ENCODE assay signal across 14 mouse cellular contexts in the genomic region with DNA sequence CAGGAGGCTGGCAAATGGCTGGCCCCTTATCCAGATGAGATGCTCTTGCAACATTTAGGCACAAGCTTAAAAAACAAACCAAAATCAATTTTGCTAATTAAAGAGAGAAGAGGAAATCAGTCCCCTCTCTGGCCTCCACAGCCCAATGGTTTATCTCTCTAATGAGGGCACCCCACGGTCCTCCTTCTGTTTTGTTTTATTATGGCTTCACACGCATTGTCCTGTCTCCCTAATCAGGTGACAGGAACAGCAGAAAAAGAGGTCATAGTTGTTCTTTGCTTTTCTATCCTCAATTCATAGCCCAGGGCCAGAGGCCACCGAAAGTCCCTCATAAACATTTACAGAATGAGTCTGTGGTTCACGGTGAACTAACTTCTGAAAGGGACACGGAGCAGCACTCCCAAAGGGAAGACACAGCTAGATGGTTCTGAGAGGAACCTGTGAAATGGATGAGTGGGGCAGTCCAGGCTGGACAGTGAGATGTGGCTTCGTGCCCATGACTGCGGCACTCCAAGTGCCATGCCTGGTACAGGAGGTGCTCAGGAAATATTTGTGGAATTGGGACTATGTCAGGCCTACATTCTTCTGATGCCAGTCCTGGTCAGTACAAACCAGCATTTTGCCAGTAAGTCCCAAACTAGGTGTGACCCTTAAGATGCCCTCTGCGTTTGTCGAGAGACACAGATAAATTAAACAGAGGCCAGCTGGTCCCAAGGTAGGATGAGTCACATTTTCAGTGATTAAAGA.
DNase-seq lines count a peak whose midpoint lies in the region; ATAC-seq and TF ChIP-seq lines count a peak whose summit lies in the region.
"Had no signal": no experiment of that assay in that cellular context is flagged by ENCODE, and none has a peak within 500 bp of the region (broad histone marks: within the 10 kb centered on the region; RNA-seq: fewer than 3 reads in every experiment).

No protein-coding gene starts in this region.

- no peaks in the 10 kb centered on the region for H3K36me3 ChIP-seq in liver, adult 2 months (ENCODE audit: control insufficient read depth, insufficient read depth, low read length)
- no peaks in the 10 kb centered on the region for H3K36me3 ChIP-seq in liver, postnatal 0 days (replicated peaks; ENCODE audit: insufficient read depth, low read length)
- H3K36me3 ChIP-seq: heart, embryonic 13.5 days; limb, embryonic 12.5 days had no signal

- H3K4me1 ChIP-seq in liver, adult 2 months (ENCODE audit: control insufficient read depth, insufficient read depth, low read length) = 0 out of 2 replicates have a peak, but pooled peaks cover 2% of the 10 kb centered on the region
- no peaks in the 10 kb centered on the region for H3K4me1 ChIP-seq in liver, postnatal 0 days (ENCODE audit: insufficient read depth)

- no peak for TF ChIP-seq EP300 in liver, postnatal 0 days (IDR thresholded peaks at IDR 0.05; ENCODE audit: low read depth)

- no peak for TF ChIP-seq POLR2A in liver, adult 2 months (IDR thresholded peaks at IDR 0.05; ENCODE audit: extremely low read depth, insufficient read depth, low read length)

- ATAC-seq in liver, postnatal 0 days = no peak
- ATAC-seq: CD4-positive, CD25-positive, alpha-beta regulatory T cell, adult 4 months had no signal

- no peaks in the 10 kb centered on the region for H3K27me3 ChIP-seq in liver, adult 2 months (ENCODE audit: control insufficient read depth, insufficient read depth, low read length)
- no peaks in the 10 kb centered on the region for H3K27me3 ChIP-seq in liver, postnatal 0 days (ENCODE audit: insufficient read depth, low read length)
- H3K27me3 ChIP-seq: limb, embryonic 12.5 days had no signal

- H3K4me3 ChIP-seq in liver, adult 2 months (ENCODE audit: insufficient read depth, low read depth, low read length) = no peak overlapping the region
- H3K4me3 ChIP-seq in liver, postnatal 0 days (ENCODE audit: low read depth, low read length) = no peak overlapping the region
- H3K4me3 ChIP-seq: heart, embryonic 13.5 days; hindbrain, embryonic 10.5 days; limb, embryonic 12.5 days had no signal

- no peak overlapping the region for H3K27ac ChIP-seq in liver, adult 2 months (replicated peaks; ENCODE audit: insufficient read depth, low read depth, low read length)
- no peak overlapping the region for H3K27ac ChIP-seq in liver, postnatal 0 days (ENCODE audit: low read depth)
- H3K27ac ChIP-seq: heart, embryonic 13.5 days; hindbrain, embryonic 10.5 days; limb, embryonic 12.5 days had no signal

- no peak overlapping the region for H3K4me2 ChIP-seq in liver, postnatal 0 days (ENCODE audit: low read depth, low read length)
- H3K4me2 ChIP-seq: heart, embryonic 13.5 days; limb, embryonic 12.5 days had no signal

- DNase-seq in liver, adult 2 months (ENCODE audit: extremely low read depth, low read depth, low spot score) = peak; percentile 48
- DNase-seq in liver, postnatal 0 days = no peak
- peak; percentile 76 for DNase-seq in cerebellum, adult 11 months
- peak; percentile 24 to 34 for DNase-seq in kidney, adult 8-10 months
- peak; percentile 48 for DNase-seq in lung, postnatal 36 days
- DNase-seq in left cerebral cortex, postnatal 10 days (ENCODE audit: extremely low spot score in 1 of 2, low spot score in 2 of 2) = no peak
- no peak for DNase-seq in gastrocnemius, adult 8-10 months (ENCODE audit: low spot score in 2 of 2)
- DNase-seq in natural killer cell, adult 2 months (ENCODE audit: low spot score in 2 of 2) = no peak
- DNase-seq: gastrocnemius, postnatal 25 days; right cerebral cortex, postnatal 4 days had no signal

- H3K79me2 ChIP-seq in liver, adult 2 months (ENCODE audit: control insufficient read depth, insufficient read depth, low read length) = no peaks in the 10 kb centered on the region

- H3K9ac ChIP-seq in liver, adult 2 months (ENCODE audit: low read depth, low read length) = no peak overlapping the region
- H3K9ac ChIP-seq in liver, postnatal 0 days (replicated peaks) = no peak overlapping the region
- H3K9ac ChIP-seq: heart, embryonic 13.5 days; limb, embryonic 12.5 days had no signal

- intact Hi-C loops in left cerebral cortex, postnatal 10 days (cut with DNase I) = no loop called here

- 81% methylated on average over 9 of the region's 9 CpGs for WGBS in liver, adult 2 months
- 78% methylated on average over 9 of the region's 9 CpGs for WGBS in liver, postnatal 0 days (ENCODE audit: insufficient replicate concordance)

- H3K9me3 ChIP-seq in liver, postnatal 0 days (ENCODE audit: low read length) = no peaks in the 10 kb centered on the region
- H3K9me3 ChIP-seq: heart, embryonic 13.5 days; hindbrain, embryonic 10.5 days; limb, embryonic 12.5 days had no signal

- TF ChIP-seq CTCF in liver, adult 2 months (IDR thresholded peaks at IDR 0.05; ENCODE audit: low read depth, low read length) = no peak
- TF ChIP-seq CTCF in liver, postnatal 0 days (IDR thresholded peaks at IDR 0.05; ENCODE audit: low read depth) = no peak

Comparison
In these comparisons a context has a peak if more than half of its experiments do, and no peak if none do; other contexts are left out.
1. DNase-seq: peak in liver, adult 2 months (single experiment), cerebellum, adult 11 months (single experiment), kidney, adult 8-10 months (2 of 2) and lung, postnatal 36 days (single experiment); none in liver, postnatal 0 days (single experiment), left cerebral cortex, postnatal 10 days (0 of 2), gastrocnemius, adult 8-10 months (0 of 2) and natural killer cell, adult 2 months (0 of 2).